Mouse (Mus musculus) kidney, embryonic 14.5 days (tissue): ENCODE measurements around the gene Agpat3. TPM values are rescaled to one million over a fixed set of nuclear protein-coding genes. Genes with fewer than 3 reads are reported as not detected.

Source experiments
- ATAC-seq: fragments of 200-750 bp; cut with Nextera tagmentation; 2 replicates; pipeline ENCODE4 v1.8.0; 2017; ENCODE audit warnings: moderate number of reproducible peaks, mild to moderate bottlenecking, moderate TSS enrichment, moderate library complexity; ENCODE audit not compliant: low FRiP score, low TSS enrichment
- H3K27ac ChIP-seq: fragments of 300-500 bp; sonication (generic); 2 replicates; pipeline ENCODE4 v1.5.1; 2014; ENCODE audit warnings: low read depth, mild to moderate bottlenecking, low read length, moderate library complexity, mixed read lengths
- H3K27me3 ChIP-seq: fragments of 300-500 bp; sonication (generic); 2 replicates; pipeline ENCODE4 v1.6.1; 2014; ENCODE audit warnings: mild to moderate bottlenecking, low read length; ENCODE audit not compliant: control insufficient read depth, insufficient read depth
- H3K36me3 ChIP-seq: fragments of 300-500 bp; sonication (generic); 2 replicates; pipeline ENCODE4 v1.6.1; 2014; ENCODE audit warnings: low read length, mixed read lengths; ENCODE audit not compliant: control insufficient read depth, insufficient read depth
- H3K4me1 ChIP-seq: fragments of 300-500 bp; sonication (generic); 2 replicates; pipeline ENCODE4 v1.6.1; 2014; ENCODE audit warnings: low read length, mixed read lengths; ENCODE audit not compliant: control insufficient read depth, insufficient read depth
- H3K4me2 ChIP-seq: fragments of 300-500 bp; sonication (generic); replicated peaks from 2 replicates; pipeline ENCODE4 v1.6.1; 2014; ENCODE audit warnings: low read depth, mild to moderate bottlenecking, low read length
- H3K4me3 ChIP-seq: fragments of 300-500 bp; sonication (generic); 2 replicates; pipeline ENCODE4 v1.5.1; 2014; ENCODE audit warnings: mild to moderate bottlenecking, low read length
- H3K9ac ChIP-seq: fragments of 300-500 bp; sonication (generic); 2 replicates; pipeline ENCODE4 v1.6.1; 2014; ENCODE audit warnings: low read depth, mild to moderate bottlenecking, low read length, moderate library complexity
- H3K9me3 ChIP-seq: fragments of 300-500 bp; sonication (generic); 2 replicates; pipeline ENCODE4 v1.6.1; 2016; ENCODE audit warnings: low read length; ENCODE audit not compliant: control insufficient read depth
- WGBS: fragments of 180-500 bp; shearing (Covaris S2); extraction: QIAGEN DNeasy Blood & Tissue Kit; methylation state at CpG from one replicate; pipeline ENCODE4 v1.1.7; 2014; 5-methylcytosine and 5-hydroxymethylcytosine counted together
- polyA plus RNA-seq: library from polyadenylated mRNA; unstranded; fragments of >200 nt; fragmentation: Nextera tagmentation; extraction: Ambion mirVana; gene quantifications from 2 replicates; pipeline ENCODE4 v1.2.1, GENCODE M21; 2014

Agpat3 gene
- polyA plus RNA-seq, 1 experiment from 2014 or later, result 84.7 TPM

DNA sequence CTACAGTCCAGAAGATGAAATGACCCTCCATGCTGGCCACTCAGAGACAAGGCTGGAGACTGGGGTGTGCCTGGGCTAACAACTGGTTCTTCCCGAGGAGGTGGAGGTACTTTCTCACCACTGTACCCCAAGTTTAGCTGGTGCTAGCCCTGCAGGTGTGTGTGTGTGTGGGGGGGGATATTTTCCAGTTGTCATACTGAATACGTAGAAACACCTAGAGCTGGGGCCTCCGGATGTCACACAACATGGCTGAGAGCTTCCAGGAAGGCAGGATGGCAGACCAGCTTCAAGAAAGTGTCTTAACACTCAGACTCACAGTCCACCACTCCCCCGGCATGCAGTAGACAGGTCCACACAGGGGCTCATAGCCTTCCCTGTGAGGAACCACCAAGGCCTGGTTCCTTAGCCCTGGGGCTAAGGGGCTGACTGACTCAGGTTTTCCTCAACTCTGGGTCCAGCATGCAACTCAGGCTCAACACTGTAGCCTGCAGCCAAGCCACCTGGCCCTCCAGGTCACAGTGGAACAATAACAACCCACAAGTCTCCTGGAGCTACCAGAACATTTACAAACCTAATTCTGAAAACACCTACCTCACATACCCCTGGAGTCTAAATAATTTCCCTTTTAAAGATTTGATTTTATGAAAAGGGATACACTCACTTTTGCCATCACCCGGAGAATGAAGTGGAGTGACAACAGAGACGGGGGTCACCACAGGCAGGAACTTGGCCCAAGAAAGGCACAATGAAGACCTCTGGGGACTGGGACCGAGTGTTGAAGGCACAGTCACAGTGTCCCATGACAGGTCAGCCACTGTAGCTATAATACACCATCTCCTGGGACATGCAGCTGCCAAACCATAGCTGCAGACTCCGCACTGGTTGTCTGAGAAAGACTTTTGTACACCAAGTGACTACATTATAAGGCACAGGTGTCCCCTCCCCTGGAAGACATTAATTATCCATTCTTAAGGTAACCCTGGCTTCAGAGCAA, 53.3 kb downstream of the Agpat3 start:
- peak overlapping the region; percentile 17; the same call in 1 of the 2 replicates for H3K27ac ChIP-seq
- no peak overlapping the region for H3K4me2 ChIP-seq
- no peak overlapping the region; the same call in 1 of the 2 replicates for H3K9ac ChIP-seq
- no peaks in the 10 kb centered on the region for H3K36me3 ChIP-seq
- 0 out of 2 replicates have a peak, but pooled peaks have one; percentile 8 for ATAC-seq
- H3K9me3 ChIP-seq, result no peaks in the 10 kb centered on the region
- H3K27me3 ChIP-seq, result no peaks in the 10 kb centered on the region
- no peak overlapping the region for H3K4me3 ChIP-seq
- H3K4me1 ChIP-seq, result peaks cover 12% of the 10 kb centered on the region; the same call in 1 of the 2 replicates
- 82% methylated on average over 8 of the region's 8 CpGs for WGBS

DNA sequence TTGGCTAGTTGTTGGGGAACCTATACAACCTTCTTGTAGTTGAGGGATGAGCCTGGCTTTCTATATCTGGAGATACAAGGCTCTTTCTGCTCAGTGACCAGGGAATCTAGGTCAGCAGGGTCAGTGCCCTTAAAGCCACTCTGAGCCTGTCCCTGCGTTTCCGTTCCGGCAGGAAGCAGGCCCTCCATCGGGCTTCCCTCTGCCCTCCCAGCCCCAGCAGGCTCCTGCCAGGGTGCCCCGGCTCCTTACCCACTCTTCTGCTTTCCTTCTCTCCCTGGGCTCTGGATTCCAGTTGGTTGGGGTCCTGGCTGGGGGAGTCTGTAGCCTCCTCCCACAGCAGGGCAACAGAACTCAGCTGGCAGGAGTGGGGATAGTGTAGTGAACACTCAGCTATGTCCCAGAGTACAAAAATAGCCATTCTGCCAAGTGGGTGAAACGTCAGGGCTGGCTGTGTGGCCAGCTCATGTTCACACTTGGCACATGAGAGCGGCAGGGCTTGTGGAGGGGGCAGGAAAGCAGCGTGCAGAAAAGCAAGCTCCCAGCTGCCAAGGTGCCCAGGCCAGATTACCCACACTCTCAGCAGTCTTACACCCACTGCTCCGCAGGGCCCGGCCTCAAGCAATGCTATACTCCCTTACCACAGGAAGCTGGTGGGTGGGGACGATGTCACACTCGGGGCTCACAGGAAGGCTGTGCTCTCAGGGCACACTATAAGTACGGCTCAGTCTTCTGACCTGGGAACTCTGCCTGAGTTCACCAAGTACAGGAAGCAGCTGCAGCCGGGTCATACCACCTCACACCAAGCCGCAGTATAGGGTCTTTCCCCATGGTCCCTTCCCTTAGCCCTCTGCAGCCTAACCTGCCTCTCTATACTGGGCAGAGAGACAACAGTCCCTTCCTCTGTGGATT, 54.5 kb downstream of the Agpat3 start:
- no peaks in the 10 kb centered on the region for H3K27me3 ChIP-seq
- H3K9ac ChIP-seq, result no peak overlapping the region
- 57% methylated on average over 15 of the region's 15 CpGs for WGBS
- peak; percentile 63 for ATAC-seq
- H3K27ac ChIP-seq, result peak overlapping the region; percentile 73
- no peaks in the 10 kb centered on the region for H3K9me3 ChIP-seq
- peaks cover 13% of the 10 kb centered on the region for H3K4me1 ChIP-seq
- no peak overlapping the region; the same call in 1 of the 2 replicates for H3K4me2 ChIP-seq
- H3K4me3 ChIP-seq, result no peak overlapping the region
- H3K36me3 ChIP-seq, result no peaks in the 10 kb centered on the region

DNA sequence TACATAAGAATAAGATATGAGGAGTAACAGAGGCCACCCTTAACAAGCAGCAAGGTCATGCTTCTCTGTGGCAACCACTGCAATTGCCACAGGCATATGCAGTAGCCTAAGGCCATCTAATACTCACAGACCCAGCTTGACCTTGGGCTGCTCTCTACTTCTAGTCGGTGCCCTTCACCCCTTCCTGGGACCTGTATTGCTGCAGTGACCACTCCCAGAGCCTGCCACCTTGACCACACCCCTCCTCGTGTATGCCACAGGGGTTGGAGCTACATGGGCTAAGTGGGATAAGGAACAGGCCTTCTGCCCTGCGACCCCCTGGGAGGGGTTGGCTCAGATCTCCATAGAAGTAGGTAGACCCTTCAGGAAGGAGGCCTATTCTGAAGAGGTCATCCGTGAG, 55.3 kb downstream of the Agpat3 start:
- Histone ChIP-seq H3K27me3 (no peaks in the 10 kb centered on the region), H3K4me1 (peaks cover 19% of the 10 kb centered on the region), H3K27ac (no peak overlapping the region), H3K9me3 (no peaks in the 10 kb centered on the region), H3K4me2 (no peak overlapping the region), H3K36me3 (no peaks in the 10 kb centered on the region), H3K4me3 (no peak overlapping the region), H3K9ac (no peak overlapping the region)
- 78% methylated on average over 4 of the region's 4 CpGs for WGBS
- ATAC-seq, result no peak

DNA sequence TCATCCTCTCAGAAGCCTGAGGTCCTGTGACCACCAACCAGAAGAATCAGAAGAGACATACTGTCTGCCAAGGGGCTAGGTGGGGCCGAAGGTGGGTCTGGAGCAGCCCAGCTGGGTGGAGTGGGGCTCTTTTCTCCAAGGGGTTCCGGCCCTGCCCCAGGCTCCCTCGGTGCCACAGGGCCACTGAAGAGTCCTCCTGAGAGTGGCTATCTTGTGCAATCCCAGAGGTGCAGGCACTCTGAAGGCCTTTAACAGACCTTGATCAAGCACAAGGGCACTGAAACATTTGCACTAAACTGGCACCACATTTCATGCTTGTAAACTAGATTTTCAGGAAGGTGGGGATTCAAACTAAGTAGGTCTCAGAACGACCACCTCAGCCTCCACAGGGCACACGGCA, 55.9 kb downstream of the Agpat3 start:
- Histone ChIP-seq H3K9ac (no peak overlapping the region), H3K4me3 (no peak overlapping the region), H3K4me2 (no peak overlapping the region), H3K27ac (no peak overlapping the region), H3K4me1 (peaks cover 19% of the 10 kb centered on the region), H3K27me3 (no peaks in the 10 kb centered on the region), H3K36me3 (no peaks in the 10 kb centered on the region), H3K9me3 (no peaks in the 10 kb centered on the region)
- ATAC-seq, result no peak
- WGBS, result 87% methylated on average over 5 of the region's 5 CpGs

DNA sequence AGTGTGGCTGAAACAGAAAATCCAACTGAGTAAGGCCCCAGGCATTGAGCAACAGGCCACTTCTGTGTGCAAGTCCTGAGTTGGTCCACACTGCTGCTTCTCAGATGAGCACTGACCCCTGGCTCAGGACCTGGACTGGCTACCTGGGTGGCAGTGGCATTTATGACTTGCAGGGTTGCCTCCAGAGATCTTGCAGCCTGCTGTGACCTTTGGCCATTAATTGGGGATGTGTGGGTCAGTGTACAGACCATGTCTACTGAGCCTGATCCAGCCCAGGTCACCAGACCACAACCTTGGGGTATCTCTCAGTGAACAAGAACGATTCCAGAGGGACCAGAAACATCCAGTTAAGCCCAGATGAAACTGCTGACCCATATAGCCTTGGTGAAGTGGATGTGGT, 58.7 kb downstream of the Agpat3 start:
- no peaks in the 10 kb centered on the region for H3K36me3 ChIP-seq
- no peak overlapping the region for H3K9ac ChIP-seq
- no peak overlapping the region for H3K4me3 ChIP-seq
- 59% methylated on average over 1 of the region's 1 CpGs for WGBS
- H3K9me3 ChIP-seq, result no peaks in the 10 kb centered on the region
- no peak for ATAC-seq
- no peak overlapping the region for H3K27ac ChIP-seq
- no peak overlapping the region for H3K4me2 ChIP-seq
- no peaks in the 10 kb centered on the region for H3K27me3 ChIP-seq
- H3K4me1 ChIP-seq, result peaks cover 18% of the 10 kb centered on the region

DNA sequence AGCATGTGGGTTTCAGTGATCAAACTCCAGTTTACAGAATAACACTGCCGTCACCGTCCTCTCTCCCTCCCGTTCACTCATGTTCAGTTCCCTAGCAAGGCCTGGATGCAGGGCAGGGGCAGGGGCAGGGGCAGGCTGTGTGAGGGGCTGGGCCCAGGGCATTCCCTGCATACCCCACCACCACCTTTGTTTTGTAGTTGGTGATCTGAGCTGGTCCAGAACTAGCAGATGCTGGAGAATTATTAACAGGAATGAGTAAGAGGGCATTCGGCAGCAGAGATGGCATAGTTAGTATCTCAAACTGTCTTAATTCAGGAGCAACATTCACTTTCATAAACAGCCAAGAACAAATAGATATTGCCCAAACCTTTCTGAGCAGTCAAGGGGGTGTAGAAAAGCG, 59.9 kb downstream of the Agpat3 start:
- no peak for ATAC-seq
- WGBS, result 70% methylated on average over 5 of the region's 5 CpGs
- Histone ChIP-seq H3K27me3 (no peaks in the 10 kb centered on the region), H3K4me3 (no peak overlapping the region), H3K36me3 (peaks cover 6% of the 10 kb centered on the region; the same call in 1 of the 2 replicates), H3K9ac (no peak overlapping the region), H3K4me2 (no peak overlapping the region), H3K4me1 (peaks cover 8% of the 10 kb centered on the region), H3K9me3 (no peaks in the 10 kb centered on the region), H3K27ac (no peak overlapping the region)

DNA sequence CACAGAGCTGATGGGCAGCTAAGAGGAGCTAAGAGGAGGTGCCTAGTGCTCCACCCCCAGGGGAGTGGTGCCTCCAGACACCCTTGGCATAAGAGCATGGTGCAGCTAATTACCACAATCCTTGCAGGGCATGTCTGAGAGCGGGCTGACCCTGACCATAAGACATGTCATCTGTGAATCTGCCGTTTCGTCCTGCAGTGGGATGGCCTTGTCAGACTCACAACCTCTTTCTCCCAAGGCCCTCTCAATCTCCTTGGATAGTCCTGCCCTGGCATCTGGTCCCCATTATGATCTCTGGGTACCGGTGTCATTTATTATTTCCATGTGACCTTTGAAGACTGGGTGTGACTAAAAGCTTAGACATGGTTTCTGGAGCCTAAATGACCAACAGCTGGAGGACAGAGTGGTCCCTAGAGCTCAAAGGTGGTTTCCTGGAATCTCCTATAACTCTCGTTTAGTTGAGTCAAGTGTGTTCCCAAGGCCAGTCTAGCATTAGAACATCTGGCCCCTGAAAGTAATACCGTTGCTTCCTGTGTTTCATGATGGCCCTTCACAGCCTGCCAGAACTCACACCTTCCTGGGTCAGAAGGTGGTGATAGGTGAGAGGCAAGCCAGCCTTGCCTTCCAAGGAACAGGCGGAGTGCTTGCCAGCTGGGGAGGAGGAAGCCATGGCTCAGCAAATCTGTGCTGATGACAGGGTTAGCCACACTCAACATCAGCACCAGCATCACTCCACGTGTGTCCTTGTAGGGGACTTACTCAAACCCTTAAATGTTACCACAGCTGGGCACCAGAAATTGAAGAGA, 61.4 kb downstream of the Agpat3 start:
- H3K36me3 ChIP-seq, result peaks cover 20% of the 10 kb centered on the region
- H3K4me2 ChIP-seq, result no peak overlapping the region
- no peaks in the 10 kb centered on the region for H3K27me3 ChIP-seq
- H3K4me1 ChIP-seq, result peaks cover 6% of the 10 kb centered on the region
- no peak overlapping the region for H3K9ac ChIP-seq
- no peak overlapping the region for H3K4me3 ChIP-seq
- ATAC-seq, result no peak
- no peaks in the 10 kb centered on the region for H3K9me3 ChIP-seq
- H3K27ac ChIP-seq, result no peak overlapping the region
- 67% methylated on average over 8 of the region's 8 CpGs for WGBS

DNA sequence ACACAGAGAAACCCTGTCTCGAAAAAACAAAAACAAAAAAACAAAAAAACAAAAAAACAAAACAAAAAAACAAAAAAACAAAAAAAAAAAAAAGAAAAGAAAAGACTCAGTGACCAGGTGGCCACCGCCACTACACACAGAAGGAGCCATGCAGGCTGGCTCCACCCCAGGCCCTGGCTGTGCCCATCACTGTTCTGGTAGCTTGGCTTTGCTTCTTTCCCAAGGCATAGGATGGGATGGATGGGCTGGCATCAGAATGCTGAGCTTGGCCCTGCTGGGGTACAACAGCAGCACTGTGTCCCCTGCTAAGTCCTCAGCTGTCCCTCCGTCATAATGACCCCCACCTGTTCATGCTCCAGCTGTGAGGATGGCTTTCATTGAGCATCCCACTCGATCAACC, 63.4 kb downstream of the Agpat3 start:
- Histone ChIP-seq H3K4me2 (no peak overlapping the region), H3K4me1 (peaks cover 6% of the 10 kb centered on the region), H3K27ac (no peak overlapping the region), H3K9ac (no peak overlapping the region), H3K36me3 (peaks cover 36% of the 10 kb centered on the region), H3K9me3 (no peaks in the 10 kb centered on the region), H3K27me3 (no peaks in the 10 kb centered on the region), H3K4me3 (no peak overlapping the region)
- WGBS, result 88% methylated on average over 4 of the region's 4 CpGs
- no peak for ATAC-seq
